Mouse (Mus musculus) G1E (cell line): ENCODE results near the gene Rpl11. TPM values are rescaled to one million over a fixed set of nuclear protein-coding genes. Genes with fewer than 3 reads are reported as not detected.
A peak's percentile ranks its signal among the peaks of the same experiment; 100 is the strongest.

Source experiments
- ATAC-seq: 2 replicates; pipeline ENCODE4 v1.8.0; 2016; ENCODE audit warnings: mild to moderate bottlenecking; ENCODE audit not compliant: insufficient number of reproducible peaks, poor library complexity, low FRiP score, severe bottlenecking; ENCODE audit errors: extremely low read depth
- DNase-seq: peaks from one replicate; pipeline ENCODE4 v3.0.0; 2012; ENCODE audit warnings: low spot score
- H3K27me3 ChIP-seq: 2 replicates; pipeline ENCODE4 v1.6.1; 2012; ENCODE audit warnings: mild to moderate bottlenecking, low read length, inconsistent platforms; ENCODE audit not compliant: insufficient read depth
- H3K36me3 ChIP-seq: replicated peaks from 2 replicates; pipeline ENCODE3; 2012; ENCODE audit warnings: mild to moderate bottlenecking, inconsistent platforms
- H3K4me1 ChIP-seq: 2 replicates; pipeline ENCODE4 v1.6.1; 2012; ENCODE audit warnings: low read depth, low read length, inconsistent platforms, mixed read lengths; ENCODE audit not compliant: insufficient read depth
- H3K4me3 ChIP-seq: 2 replicates; pipeline ENCODE4 v1.5.1; 2012; ENCODE audit warnings: low read depth, mild to moderate bottlenecking, inconsistent platforms, low read length, moderate library complexity, mixed read lengths
- H3K9me3 ChIP-seq: replicated peaks from 2 replicates; pipeline ENCODE4 v1.6.1; 2012; ENCODE audit warnings: inconsistent platforms
- CTCF ChIP-seq: IDR thresholded peaks from 2 replicates; pipeline ENCODE4 v1.5.1; 2012; ENCODE audit warnings: low read depth, low read length, inconsistent platforms, mixed read lengths
- GATA1 ChIP-seq: IDR thresholded peaks from 2 replicates; pipeline ENCODE4 v1.6.1; 2012; ENCODE audit warnings: borderline replicate concordance, low read length, inconsistent platforms, mixed read lengths
- GATA2 ChIP-seq: IDR thresholded peaks from 2 replicates; pipeline ENCODE4 v1.6.1; 2012; ENCODE audit warnings: low read depth, low read length, inconsistent platforms, borderline replicate concordance
- POLR2AphosphoS5 ChIP-seq: IDR thresholded peaks from 2 replicates; pipeline ENCODE4 v1.6.1; 2012; ENCODE audit warnings: low read depth, low read length, inconsistent platforms; ENCODE audit not compliant: insufficient replicate concordance
- TAL1 ChIP-seq: conservative IDR thresholded peaks from 2 replicates; pipeline ENCODE4 v1.6.1; 2012; ENCODE audit warnings: low read depth, low read length, inconsistent platforms, mixed read lengths
- polyA plus RNA-seq: library from polyadenylated mRNA; stranded (reverse); fragments of >175 nt; gene quantifications from 2 replicates; pipeline ENCODE4 v1.2.3, GENCODE M21; 2012
- total RNA-seq, 2 experiments: library from RNA; stranded (forward) in 1 of 2; stranded (reverse) in 1 of 2; fragments of 200-1000 nt in 1 of 2; fragments of >200 nt in 1 of 2; fragmentation: Nextera tagmentation in 1 of 2; gene quantifications; 2 replicates each; pipeline ENCODE4 v1.2.3; 2014 to 2017

Rpl11 gene
- total and polyA plus RNA-seq, 3 experiments, result 563 to 1,685 (median 1,598) TPM

DNA sequence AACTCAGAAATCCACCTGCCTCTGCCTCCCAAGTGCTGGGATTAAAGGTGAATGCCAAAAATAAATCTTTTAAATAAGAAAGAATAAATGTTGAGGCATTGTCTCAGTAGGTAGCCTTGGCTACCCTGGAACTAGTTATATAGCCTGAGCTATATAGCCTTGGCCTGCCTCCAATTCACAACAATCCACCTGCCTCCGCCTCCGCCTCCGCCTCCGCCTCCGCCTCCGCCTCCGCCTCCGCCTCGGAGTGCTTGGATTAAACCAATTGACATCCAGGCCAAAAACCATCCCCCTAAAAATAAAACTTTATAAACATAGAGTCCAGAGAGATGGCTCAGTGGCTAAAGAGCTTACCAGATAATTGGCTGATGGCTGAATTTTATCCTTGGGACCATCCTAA is 30.3 kb downstream of the Rpl11 start:
- H3K4me3 ChIP-seq, result no peak overlapping the region
- peaks cover 15% of the 10 kb centered on the region for H3K36me3 ChIP-seq
- no peaks in the 10 kb centered on the region for H3K9me3 ChIP-seq
- no peaks in the 10 kb centered on the region for H3K27me3 ChIP-seq
- no peak for ATAC-seq
- peaks cover 37% of the 10 kb centered on the region for H3K4me1 ChIP-seq
- DNase-seq, result no peak
- TF ChIP-seq POLR2AphosphoS5, result no peak
- no peak for TF ChIP-seq TAL1
- no peak for TF ChIP-seq GATA1
- TF ChIP-seq CTCF, result no peak
- TF ChIP-seq GATA2, result no peak

DNA sequence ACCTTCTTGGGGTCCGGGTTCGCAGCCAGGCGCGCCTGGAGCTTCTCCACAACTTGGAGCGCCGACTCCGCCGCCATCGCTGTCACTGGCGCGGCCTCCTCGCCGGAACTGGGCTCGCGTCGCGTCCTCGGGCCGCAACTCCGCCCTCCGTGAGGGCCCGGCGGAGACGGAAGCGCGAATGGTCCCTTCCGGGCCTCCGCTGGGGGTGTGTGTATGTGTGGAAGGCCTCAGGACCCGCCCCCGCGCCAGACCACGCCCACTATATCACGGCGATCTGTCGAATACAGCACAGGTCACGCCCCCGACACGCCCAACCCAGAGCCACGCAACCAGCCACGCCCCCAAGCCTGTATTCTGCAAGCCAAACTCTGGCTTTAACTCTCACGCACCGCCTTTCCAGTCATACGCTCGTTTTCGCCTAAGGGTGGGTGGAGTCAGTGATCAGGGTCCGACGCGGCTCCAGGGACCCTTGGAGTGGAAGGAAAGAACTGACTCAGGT is 31.6 kb downstream of the Rpl11 start, which contains the start of gene Eloa:
TSS of gene Eloa (minus strand) at position 215 of the 499 bp plus-strand sequence.
- Histone ChIP-seq H3K36me3 (peaks cover 23% of the 10 kb centered on the region), H3K4me1 (peaks cover 28% of the 10 kb centered on the region), H3K27me3 (no peaks in the 10 kb centered on the region), H3K4me3 (peak within 1 kb of the TSS; percentile 96), H3K9me3 (no peaks in the 10 kb centered on the region)
- ATAC-seq (peak; percentile 97), DNase-seq (peak; percentile 95)
- TF ChIP-seq GATA2 (no peak), GATA1 (no peak), TAL1 (no peak), CTCF (no peak), POLR2AphosphoS5 (no peak)

DNA sequence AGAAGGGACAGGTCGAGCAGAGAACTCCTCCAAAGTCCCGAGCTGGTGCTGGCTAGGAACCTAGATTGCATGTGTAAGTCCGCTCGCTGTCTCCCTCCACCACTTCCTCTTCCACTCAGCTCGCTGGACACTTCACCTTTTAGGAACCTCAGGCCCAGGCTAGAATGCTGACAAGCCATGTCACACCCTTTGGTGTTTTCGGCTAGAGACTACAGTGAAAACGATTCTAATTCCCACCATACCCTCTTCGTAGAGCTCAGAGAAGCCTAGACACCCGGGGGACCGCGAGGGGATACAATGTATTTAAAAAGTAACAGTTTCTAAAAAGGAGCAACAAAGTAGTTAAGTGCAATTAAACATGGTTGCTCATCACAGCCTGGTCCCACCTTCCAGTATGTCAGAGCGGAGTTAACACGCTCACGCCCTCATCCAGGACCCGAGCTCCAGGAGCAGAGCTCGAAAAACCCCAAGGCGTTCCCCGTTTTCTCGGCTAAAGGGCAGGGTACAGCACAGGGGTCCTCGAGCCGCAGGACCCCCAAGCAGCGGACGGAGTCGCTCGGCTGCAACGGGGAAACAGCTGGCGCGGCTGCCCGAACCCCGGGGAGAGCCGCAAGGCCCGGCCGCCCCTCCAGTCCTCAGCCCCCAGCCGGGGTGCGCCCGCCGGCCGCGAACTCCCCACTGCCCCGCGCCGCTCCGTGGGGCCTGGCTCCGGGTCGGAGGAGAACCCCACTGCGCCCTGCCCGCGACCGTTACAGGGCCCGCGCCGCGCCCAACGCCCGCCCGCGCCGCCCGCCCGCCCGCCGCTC is 32.3 kb downstream of the Rpl11 start:
- H3K4me3 ChIP-seq, result peak overlapping the region; percentile 96
- no peaks in the 10 kb centered on the region for H3K27me3 ChIP-seq
- H3K9me3 ChIP-seq, result no peaks in the 10 kb centered on the region
- H3K36me3 ChIP-seq, result peaks cover 29% of the 10 kb centered on the region
- peak; percentile 55 for DNase-seq
- no peak for TF ChIP-seq POLR2AphosphoS5
- no peak for TF ChIP-seq CTCF
- TF ChIP-seq GATA2, result no peak
- TF ChIP-seq TAL1, result no peak
- TF ChIP-seq GATA1, result no peak
- ATAC-seq, result no peak
- peaks cover 32% of the 10 kb centered on the region for H3K4me1 ChIP-seq

DNA sequence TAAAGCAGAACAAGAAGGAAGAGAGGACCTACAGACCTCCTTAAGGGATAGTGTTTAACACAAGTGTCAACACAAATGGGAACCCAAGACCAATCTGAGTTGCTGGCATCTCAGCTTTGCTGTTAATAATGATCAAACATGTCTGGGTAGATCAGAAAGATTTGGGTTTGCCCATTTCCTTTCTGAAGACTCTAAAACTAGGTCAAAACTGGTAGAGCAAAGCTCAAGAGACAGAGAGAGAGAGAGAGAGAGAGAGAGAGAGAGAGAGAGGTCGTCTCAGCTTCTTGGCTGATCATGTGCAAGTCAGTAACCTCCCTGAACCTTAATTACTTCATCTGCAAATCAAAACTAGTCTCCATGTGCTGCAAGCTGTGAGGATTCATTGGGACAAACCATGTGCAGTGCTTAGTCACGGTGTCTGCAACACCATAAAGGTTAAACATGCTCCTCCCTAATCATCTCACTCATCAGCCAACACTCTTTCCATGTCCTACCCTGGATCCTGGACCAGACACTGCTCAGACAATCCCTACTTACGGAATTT is 37.1 kb downstream of the Rpl11 start:
- ATAC-seq (no peak), DNase-seq (no peak)
- TF ChIP-seq CTCF (no peak), TAL1 (no peak), GATA2 (no peak), GATA1 (no peak), POLR2AphosphoS5 (no peak)
- Histone ChIP-seq H3K4me1 (peaks cover 37% of the 10 kb centered on the region), H3K27me3 (no peaks in the 10 kb centered on the region), H3K9me3 (no peaks in the 10 kb centered on the region), H3K4me3 (no peak overlapping the region), H3K36me3 (peaks cover 71% of the 10 kb centered on the region)

DNA sequence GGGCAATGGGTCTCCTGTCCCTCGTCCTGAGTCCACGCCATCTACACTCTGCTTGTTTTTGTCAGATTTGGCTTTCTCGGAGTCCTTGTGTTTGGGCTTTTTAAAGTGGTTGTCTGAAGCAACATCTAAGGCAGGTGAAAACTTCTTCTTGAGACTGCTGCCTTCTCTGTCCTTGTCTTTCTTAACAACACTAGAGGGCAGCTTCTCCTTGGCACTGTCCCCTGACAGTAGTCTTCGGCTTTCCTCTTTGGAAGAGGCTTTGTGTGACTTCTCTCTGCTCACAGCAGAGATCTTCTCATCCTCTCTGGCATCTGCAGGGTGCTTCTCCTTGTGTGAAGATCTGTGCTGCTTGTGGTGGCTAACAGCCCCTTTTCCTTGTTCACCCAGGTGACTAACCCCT is 42.6 kb downstream of the Rpl11 start:
- no peak overlapping the region for H3K4me3 ChIP-seq
- H3K4me1 ChIP-seq, result peaks cover 11% of the 10 kb centered on the region
- TF ChIP-seq POLR2AphosphoS5, result no peak
- no peak for TF ChIP-seq CTCF
- TF ChIP-seq TAL1, result no peak
- TF ChIP-seq GATA2, result no peak
- no peak for TF ChIP-seq GATA1
- H3K36me3 ChIP-seq, result peaks cover 91% of the 10 kb centered on the region
- DNase-seq, result no peak
- no peak for ATAC-seq
- H3K27me3 ChIP-seq, result no peaks in the 10 kb centered on the region
- no peaks in the 10 kb centered on the region for H3K9me3 ChIP-seq
